Mouse (Mus musculus) limb, embryonic 13.5 days (tissue): ENCODE measurements around the gene Ms4a6d. TPM values are rescaled to one million over a fixed set of nuclear protein-coding genes. Genes with fewer than 3 reads are reported as not detected.
"Not testable (repeated sequence)": the region's sequence is repeated elsewhere in the genome, so short reads cannot be mapped to it uniquely, and the experiment has no call there.

Experiments
- ATAC-seq: fragments of 200-750 bp; cut with Nextera tagmentation; 2 replicates; pipeline ENCODE4 v1.8.0; 2017; ENCODE audit warnings: low read depth, moderate number of reproducible peaks, moderate TSS enrichment; ENCODE audit not compliant: low FRiP score
- H3K27ac ChIP-seq: fragments of 300-500 bp; sonication (generic); 2 replicates; pipeline ENCODE4 v1.5.1; 2015; ENCODE audit warnings: inconsistent platforms, mild to moderate bottlenecking, moderate library complexity
- H3K27me3 ChIP-seq: fragments of 300-500 bp; sonication (generic); 2 replicates; pipeline ENCODE4 v1.6.1; 2015; ENCODE audit warnings: mild to moderate bottlenecking, inconsistent platforms
- H3K36me3 ChIP-seq: fragments of 300-500 bp; sonication (generic); 2 replicates; pipeline ENCODE4 v1.6.1; 2015; ENCODE audit warnings: inconsistent platforms, mild to moderate bottlenecking, moderate library complexity
- H3K4me1 ChIP-seq: fragments of 300-500 bp; sonication (generic); 2 replicates; pipeline ENCODE4 v1.6.1; 2015; ENCODE audit warnings: inconsistent platforms
- H3K4me2 ChIP-seq: fragments of 300-500 bp; sonication (generic); replicated peaks from 2 replicates; pipeline ENCODE4 v1.6.1; 2015; ENCODE audit warnings: inconsistent platforms, mild to moderate bottlenecking, moderate library complexity
- H3K4me3 ChIP-seq: fragments of 300-500 bp; sonication (generic); 2 replicates; pipeline ENCODE4 v1.5.1; 2015; ENCODE audit warnings: moderate library complexity, mild to moderate bottlenecking, inconsistent platforms
- H3K9ac ChIP-seq: fragments of 300-500 bp; sonication (generic); 2 replicates; pipeline ENCODE4 v1.6.1; 2015; ENCODE audit warnings: mild to moderate bottlenecking, inconsistent platforms
- H3K9me3 ChIP-seq: fragments of 300-500 bp; sonication (generic); 2 replicates; pipeline ENCODE4 v1.6.1; 2016; ENCODE audit warnings: inconsistent platforms
- WGBS: fragments of 180-500 bp; shearing (Covaris S2); methylation state at CpG from one replicate; pipeline ENCODE4 v1.1.7; 2015; 5-methylcytosine and 5-hydroxymethylcytosine counted together
- polyA plus RNA-seq: library from polyadenylated mRNA; unstranded; fragments of >200 nt; fragmentation: Nextera tagmentation; extraction: Ambion mirVana; gene quantifications from 2 replicates; pipeline ENCODE4 v1.2.1, GENCODE M21; 2015

Gene Ms4a6d
- polyA plus RNA-seq, 1 experiment from 2014 or later: 3.9 TPM

- H3K4me2 ChIP-seq, H3K9me3 ChIP-seq, H3K4me3 ChIP-seq, H3K27me3 ChIP-seq, H3K36me3 ChIP-seq, H3K27ac ChIP-seq, H3K4me1 ChIP-seq, H3K9ac ChIP-seq, ATAC-seq: not testable (repeated sequence)
- whole genome bisulfite sequencing: 85% methylated on average over 2 of the region's 2 CpGs
Measured at GRCm38 (mm10) chr19:11544383-11544782, 60.3 kb downstream of the Ms4a6d start.

GRCm38 (mm10) chr19:11540166-11540821 is 64.4 kb downstream of the Ms4a6d start:
- H3K9me3 ChIP-seq, H3K4me1 ChIP-seq, H3K27me3 ChIP-seq, H3K4me3 ChIP-seq, H3K4me2 ChIP-seq, ATAC-seq, H3K27ac ChIP-seq, H3K36me3 ChIP-seq, H3K9ac ChIP-seq: not testable (repeated sequence)
- WGBS: 89% methylated on average over 1 of the region's 1 CpGs

GRCm38 (mm10) chr19:11537336-11537735 is 67.3 kb downstream of the Ms4a6d start:
- no peak overlapping the region for H3K4me3 ChIP-seq
- H3K4me2 ChIP-seq: no peak overlapping the region
- ATAC-seq: no peak
- no peaks in the 10 kb centered on the region for H3K9me3 ChIP-seq
- H3K9ac ChIP-seq: no peak overlapping the region
- no peak overlapping the region for H3K27ac ChIP-seq
- H3K36me3 ChIP-seq: no peaks in the 10 kb centered on the region
- no peaks in the 10 kb centered on the region for H3K4me1 ChIP-seq
- 20% methylated on average over 2 of the region's 2 CpGs for WGBS
- no peaks in the 10 kb centered on the region for H3K27me3 ChIP-seq

Other genes starting within 250 kb of the Ms4a6d start
- gene Ms4a4a, start 229.3 kb downstream of the Ms4a6d start, polyA plus RNA-seq: 5.4 and 5.6 TPM in 2 replicates
- 0.62 and 0.87 TPM in 2 replicates for gene Ms4a4c, start 200.1 kb downstream of the Ms4a6d start, polyA plus RNA-seq
- 0.59 TPM in 1 of 2 replicates, not detected in the other for gene Ms4a4b, start 161.3 kb downstream of the Ms4a6d start, polyA plus RNA-seq
- 4.2 and 4.6 TPM in 2 replicates for gene Ms4a6c, start 135.5 kb downstream of the Ms4a6d start, polyA plus RNA-seq
- not detected in 2 replicates for gene Gm8369, start 118.9 kb downstream of the Ms4a6d start, polyA plus RNA-seq
- 4.1 and 4.5 TPM in 2 replicates for gene Ms4a6b, start 88.3 kb downstream of the Ms4a6d start, polyA plus RNA-seq
- 1.1 and 1.5 TPM in 2 replicates for gene Ms4a4d, start 68.0 kb downstream of the Ms4a6d start, polyA plus RNA-seq
- gene Ms4a2, start 18.9 kb upstream of the Ms4a6d start, polyA plus RNA-seq: 0.59 and 1.0 TPM in 2 replicates
- gene Ms4a3, start 36.0 kb upstream of the Ms4a6d start, polyA plus RNA-seq: not detected in 2 replicates
- not detected in 2 replicates for gene Oosp2, start 55.7 kb upstream of the Ms4a6d start, polyA plus RNA-seq
- gene Oosp1, start 86.3 kb upstream of the Ms4a6d start, polyA plus RNA-seq: not detected in 2 replicates
- gene Oosp3, start 92.2 kb upstream of the Ms4a6d start, polyA plus RNA-seq: not detected in 2 replicates
- not detected in 2 replicates for gene Gif, start 142.7 kb upstream of the Ms4a6d start, polyA plus RNA-seq
- gene Mrpl16, start 165.5 kb upstream of the Ms4a6d start, polyA plus RNA-seq: 42.8 and 46.0 TPM in 2 replicates
- 5.4 TPM in 2 replicates for gene Stx3, start 214.6 kb upstream of the Ms4a6d start, polyA plus RNA-seq
- not detected in 2 replicates for gene Olfr1417, start 234.4 kb upstream of the Ms4a6d start, polyA plus RNA-seq